Mouse (Mus musculus): ENCODE data around the gene Rnf212b. TPM values are rescaled to one million over a fixed set of nuclear protein-coding genes. Genes with fewer than 3 reads are reported as not detected.
"Not testable (repeated sequence)": the region's sequence is repeated elsewhere in the genome, so short reads cannot be mapped to it uniquely, and the experiment has no call there.

Rnf212b gene
- polyA plus RNA-seq (2012; rRNA removed), result not detected in 2 replicates

DNA sequence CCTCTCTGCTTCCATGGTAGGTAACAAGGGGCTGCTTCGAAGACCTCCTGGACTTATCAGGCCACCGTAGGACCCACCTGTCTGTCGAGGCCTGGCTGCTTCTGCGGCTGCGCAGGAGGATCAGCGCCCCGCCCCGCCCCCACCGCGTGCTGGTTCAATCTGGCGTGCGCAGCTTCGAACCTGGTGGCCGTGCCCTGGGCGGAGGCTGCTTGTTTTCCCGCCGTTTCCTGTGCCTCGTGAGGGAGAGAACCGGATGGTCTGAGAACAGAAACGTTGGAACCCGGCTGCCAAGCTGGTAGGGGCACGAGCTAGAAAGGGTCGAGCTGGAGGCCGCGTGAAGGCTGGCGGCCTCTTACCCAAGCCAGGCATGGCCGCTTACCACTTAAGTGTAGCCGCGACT, at the start of gene Rnf212b:
TSS of gene Rnf212b (plus strand) at position 151 of the 400 bp plus-strand sequence.
- TF ChIP-seq POLR2A (IDR thresholded peaks at IDR 0.05; ENCODE audit: borderline replicate concordance, extremely low read depth, low read depth, low read length) (no peak), CTCF (IDR thresholded peaks at IDR 0.05; ENCODE audit: insufficient read depth, low read length) (no peak)
- WGBS, result 80% methylated on average over 29 of the region's 29 CpGs
- no peaks in the 10 kb centered on the region for H3K4me1 ChIP-seq (ENCODE audit: control insufficient read depth, insufficient read depth, low read length)
- H3K4me3 ChIP-seq (replicated peaks; ENCODE audit: extremely low read depth, low read depth, low read length), result no peak within 1 kb of the TSS
- DNase-seq, result no peak

DNA sequence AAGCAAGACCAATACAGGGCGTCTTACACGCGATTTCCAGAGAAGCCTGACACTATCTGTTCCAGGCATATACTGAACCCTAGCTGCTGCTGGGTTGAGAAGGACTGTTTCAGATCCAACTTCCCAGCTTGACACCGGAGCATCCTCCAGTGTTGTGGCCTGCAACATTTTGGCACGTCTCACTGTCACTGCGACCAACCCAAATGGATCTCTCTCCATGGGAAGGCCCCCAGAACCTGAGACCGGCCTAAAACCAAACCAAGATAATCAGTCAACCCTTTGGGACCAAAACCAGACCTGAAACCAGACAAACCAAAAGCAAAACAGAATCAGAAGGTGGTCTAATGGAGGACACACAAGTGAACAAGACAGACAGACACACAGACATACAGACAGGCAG, 47.0 kb upstream of the Rnf212b start:
- H3K4me3 ChIP-seq (replicated peaks; ENCODE audit: extremely low read depth, low read depth, low read length); H3K4me1 ChIP-seq (ENCODE audit: control insufficient read depth, insufficient read depth, low read length); DNase-seq: not testable (repeated sequence)
- WGBS, result 93% methylated on average over 7 of the region's 7 CpGs

DNA sequence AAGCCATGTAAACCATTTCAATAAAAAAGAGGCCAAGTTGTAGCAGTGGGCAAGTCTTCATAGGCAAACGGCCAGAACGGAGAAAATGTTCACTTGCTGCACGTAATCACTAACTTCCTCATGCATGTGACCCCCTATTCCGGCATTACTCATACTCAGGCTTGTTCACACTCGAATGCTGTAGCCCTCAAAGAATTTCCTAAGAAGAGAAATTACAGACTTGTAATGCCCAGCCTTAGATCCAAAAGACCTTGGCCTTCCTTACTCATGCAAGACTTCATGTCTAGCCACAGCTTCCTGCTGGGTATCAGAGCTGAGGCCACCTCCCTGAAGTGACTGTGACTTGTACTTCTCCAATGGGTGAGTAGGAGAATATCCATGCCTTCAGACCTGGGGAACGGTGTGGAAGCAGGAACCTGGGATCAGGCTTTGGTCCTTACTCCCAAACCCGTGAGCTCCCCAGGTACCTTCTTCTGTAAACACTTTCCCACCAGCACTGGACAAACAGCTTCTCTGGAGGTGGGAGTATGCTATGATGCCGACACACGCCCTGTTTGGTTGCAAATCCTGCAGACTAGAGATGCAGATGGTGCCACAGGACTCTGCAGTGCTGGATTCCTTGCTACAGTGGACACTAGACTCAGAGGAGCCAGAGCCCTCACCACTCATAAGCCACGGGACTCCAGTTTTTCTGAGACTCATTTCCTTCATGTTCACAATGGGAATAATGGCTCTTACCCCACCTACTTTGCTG, 45.5 kb upstream of the Rnf212b start:
- DNase-seq, result no peak
- H3K4me1 ChIP-seq (ENCODE audit: control insufficient read depth, insufficient read depth, low read length), result no peaks in the 10 kb centered on the region
- no peak overlapping the region for H3K4me3 ChIP-seq (replicated peaks; ENCODE audit: extremely low read depth, low read depth, low read length)
- WGBS, result 75% methylated on average over 10 of the region's 10 CpGs
- TF ChIP-seq POLR2A (IDR thresholded peaks at IDR 0.05; ENCODE audit: borderline replicate concordance, extremely low read depth, low read depth, low read length) (no peak), CTCF (IDR thresholded peaks at IDR 0.05; ENCODE audit: insufficient read depth, low read length) (no peak)

DNA sequence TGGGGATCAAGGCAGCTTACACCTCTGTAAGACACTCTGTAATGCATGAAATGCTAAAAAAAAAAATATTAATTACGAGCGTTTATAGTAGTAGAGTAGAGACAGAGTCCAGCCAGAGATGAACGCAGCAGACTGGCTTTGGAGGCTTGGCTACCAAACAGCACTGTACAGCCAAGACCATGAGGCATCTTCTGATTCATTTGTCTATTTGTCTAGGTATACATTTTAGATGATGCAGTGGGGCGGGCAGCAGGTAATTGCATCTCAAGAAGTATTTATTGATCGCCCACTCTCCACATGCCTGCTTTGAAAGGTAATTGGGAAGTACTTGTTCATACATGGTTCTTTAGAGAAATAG, 44.9 kb upstream of the Rnf212b start:
- 88% methylated on average over 5 of the region's 5 CpGs for WGBS
- Histone ChIP-seq H3K4me1 (ENCODE audit: control insufficient read depth, insufficient read depth, low read length) (no peaks in the 10 kb centered on the region), H3K4me3 (replicated peaks; ENCODE audit: extremely low read depth, low read depth, low read length) (no peak overlapping the region)
- TF ChIP-seq POLR2A (IDR thresholded peaks at IDR 0.05; ENCODE audit: borderline replicate concordance, extremely low read depth, low read depth, low read length) (no peak), CTCF (IDR thresholded peaks at IDR 0.05; ENCODE audit: insufficient read depth, low read length) (no peak)
- no peak for DNase-seq

DNA sequence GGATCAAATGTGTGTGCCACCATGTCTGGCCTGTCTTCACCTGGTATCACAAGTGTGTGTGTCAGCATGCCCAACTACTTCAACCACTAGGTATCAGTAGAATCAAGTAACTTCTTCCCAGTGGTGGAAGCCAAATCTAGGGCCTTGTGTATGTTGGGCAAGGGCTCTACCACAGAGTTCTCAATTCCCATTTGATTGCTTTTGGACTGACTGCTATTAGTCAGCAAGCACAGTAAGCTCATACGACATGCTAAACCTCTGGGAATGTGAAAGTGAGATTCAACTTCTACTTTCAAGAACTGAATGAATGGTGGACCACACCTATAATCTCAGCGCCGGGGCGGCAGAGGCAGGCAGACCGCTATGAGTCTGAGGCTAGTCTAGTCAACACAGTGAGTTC, 43.6 kb upstream of the Rnf212b start:
- WGBS, result 88% methylated on average over 5 of the region's 5 CpGs
- H3K4me3 ChIP-seq (replicated peaks; ENCODE audit: extremely low read depth, low read depth, low read length), result no peak overlapping the region

DNA sequence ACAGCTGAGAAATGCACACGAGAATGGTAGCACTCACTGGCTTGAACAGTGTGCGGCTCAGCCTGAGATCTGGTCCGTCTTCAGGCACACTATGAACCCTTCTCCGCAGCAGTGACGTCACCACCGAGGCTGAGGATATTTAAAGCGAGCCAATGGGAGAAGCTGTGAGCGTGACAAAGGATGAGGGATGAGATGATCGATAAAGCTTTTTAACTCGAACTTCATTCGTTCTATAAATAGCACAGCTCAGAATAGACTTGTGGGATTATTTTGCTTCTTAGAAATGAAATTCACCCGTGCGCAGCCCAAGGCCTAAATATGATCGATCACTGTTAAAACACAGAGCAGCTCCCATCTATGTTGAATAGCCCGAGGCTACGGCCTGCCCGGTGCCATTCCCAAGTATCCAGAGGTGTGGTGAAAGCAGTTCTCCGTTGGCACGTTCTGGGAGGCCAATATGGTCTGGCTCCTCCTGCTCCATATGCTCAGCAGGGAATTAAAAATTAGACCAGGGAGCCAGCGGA, 41.5 kb upstream of the Rnf212b start:
- H3K4me1 ChIP-seq (ENCODE audit: control insufficient read depth, insufficient read depth, low read length), result no peaks in the 10 kb centered on the region
- WGBS, result 73% methylated on average over 20 of the region's 20 CpGs
- TF ChIP-seq POLR2A (IDR thresholded peaks at IDR 0.05; ENCODE audit: borderline replicate concordance, extremely low read depth, low read depth, low read length) (no peak), CTCF (IDR thresholded peaks at IDR 0.05; ENCODE audit: insufficient read depth, low read length) (no peak)
- H3K4me3 ChIP-seq (replicated peaks; ENCODE audit: extremely low read depth, low read depth, low read length), result no peak overlapping the region
- DNase-seq, result no peak

More for the DNA sequence above, 43.6 kb upstream of the Rnf212b start:
- no peak for DNase-seq
- TF ChIP-seq CTCF (IDR thresholded peaks at IDR 0.05; ENCODE audit: insufficient read depth, low read length), result no peak
- TF ChIP-seq POLR2A (IDR thresholded peaks at IDR 0.05; ENCODE audit: borderline replicate concordance, extremely low read depth, low read depth, low read length), result no peak
- no peaks in the 10 kb centered on the region for H3K4me1 ChIP-seq (ENCODE audit: control insufficient read depth, insufficient read depth, low read length)

DNA sequence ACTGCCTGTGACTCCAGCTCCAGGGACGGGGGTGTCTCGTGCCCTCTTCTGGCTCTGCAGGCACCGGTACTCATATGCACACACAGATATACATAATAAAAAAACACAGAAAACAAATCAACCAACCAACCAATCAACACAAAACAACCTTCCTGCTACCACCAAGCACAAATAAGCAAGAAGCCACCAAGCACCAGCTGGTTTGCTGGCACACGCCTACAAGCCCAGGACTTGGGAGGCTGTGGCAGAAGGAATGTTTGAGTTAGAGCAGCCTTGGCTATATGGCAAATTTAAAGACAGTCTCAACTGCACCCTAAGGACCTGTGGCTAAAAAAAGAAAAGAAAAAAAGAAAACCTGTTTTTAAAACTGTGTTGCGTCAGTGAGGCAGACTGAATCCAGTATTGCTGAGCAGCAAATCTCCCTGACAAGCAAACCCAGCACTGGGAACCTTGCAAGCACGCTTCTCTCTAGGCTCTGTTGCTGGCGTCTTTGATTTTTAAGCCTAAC, 38.4 kb upstream of the Rnf212b start:
- H3K4me3 ChIP-seq (replicated peaks; ENCODE audit: extremely low read depth, low read depth, low read length), result no peak overlapping the region
- no peak for TF ChIP-seq POLR2A (IDR thresholded peaks at IDR 0.05; ENCODE audit: borderline replicate concordance, extremely low read depth, low read depth, low read length)
- TF ChIP-seq CTCF (IDR thresholded peaks at IDR 0.05; ENCODE audit: insufficient read depth, low read length), result no peak
- H3K4me1 ChIP-seq (ENCODE audit: control insufficient read depth, insufficient read depth, low read length), result no peaks in the 10 kb centered on the region
- 90% methylated on average over 7 of the region's 7 CpGs for WGBS
- no peak for DNase-seq

DNA sequence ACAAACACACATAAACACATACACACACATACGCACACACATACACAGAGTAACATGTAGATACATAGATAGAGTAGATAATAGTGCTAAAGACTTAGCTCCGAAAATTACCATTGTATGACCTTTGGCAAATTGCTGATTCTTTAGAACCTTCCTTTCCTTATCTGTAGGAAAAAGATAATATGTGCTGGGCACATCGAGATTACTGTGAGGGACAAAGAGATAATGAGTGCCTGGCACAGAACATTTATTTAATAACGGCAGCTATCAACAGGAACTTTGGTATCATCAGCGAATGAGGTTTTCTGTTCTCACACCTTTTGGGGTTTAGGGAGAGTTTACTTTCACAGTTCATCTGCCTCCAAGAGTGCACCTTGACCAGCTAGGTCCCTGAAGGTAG, 37.2 kb upstream of the Rnf212b start:
- Histone ChIP-seq H3K4me3 (replicated peaks; ENCODE audit: extremely low read depth, low read depth, low read length) (no peak overlapping the region), H3K4me1 (ENCODE audit: control insufficient read depth, insufficient read depth, low read length) (no peaks in the 10 kb centered on the region)
- WGBS, result 70% methylated on average over 5 of the region's 5 CpGs
- no peak for DNase-seq
- TF ChIP-seq CTCF (IDR thresholded peaks at IDR 0.05; ENCODE audit: insufficient read depth, low read length) (no peak), POLR2A (IDR thresholded peaks at IDR 0.05; ENCODE audit: borderline replicate concordance, extremely low read depth, low read depth, low read length) (no peak)

DNA sequence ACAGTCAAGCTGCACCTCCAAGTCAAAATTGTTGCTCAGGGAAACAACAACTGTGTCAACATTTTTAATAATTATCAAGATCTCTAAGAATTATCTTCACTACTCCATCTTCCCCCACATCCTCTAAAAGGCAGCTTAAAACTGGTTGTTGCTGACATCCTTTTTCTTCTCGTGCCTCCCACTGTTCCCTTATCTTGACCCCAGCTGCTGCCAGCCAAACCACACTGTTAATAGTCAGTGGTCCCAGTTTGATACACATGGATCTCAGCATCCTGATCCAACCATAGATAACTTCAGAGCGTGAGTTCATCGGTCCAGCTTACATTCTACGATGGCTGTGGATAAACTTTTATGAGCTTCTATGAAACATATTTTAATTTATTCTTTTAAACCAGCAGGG, 36.0 kb upstream of the Rnf212b start:
- H3K4me3 ChIP-seq (replicated peaks; ENCODE audit: extremely low read depth, low read depth, low read length), result no peak overlapping the region
- TF ChIP-seq CTCF (IDR thresholded peaks at IDR 0.05; ENCODE audit: insufficient read depth, low read length) (no peak), POLR2A (IDR thresholded peaks at IDR 0.05; ENCODE audit: borderline replicate concordance, extremely low read depth, low read depth, low read length) (no peak)
- no peaks in the 10 kb centered on the region for H3K4me1 ChIP-seq (ENCODE audit: control insufficient read depth, insufficient read depth, low read length)
- no peak for DNase-seq
- 75% methylated on average over 4 of the region's 4 CpGs for WGBS

DNA sequence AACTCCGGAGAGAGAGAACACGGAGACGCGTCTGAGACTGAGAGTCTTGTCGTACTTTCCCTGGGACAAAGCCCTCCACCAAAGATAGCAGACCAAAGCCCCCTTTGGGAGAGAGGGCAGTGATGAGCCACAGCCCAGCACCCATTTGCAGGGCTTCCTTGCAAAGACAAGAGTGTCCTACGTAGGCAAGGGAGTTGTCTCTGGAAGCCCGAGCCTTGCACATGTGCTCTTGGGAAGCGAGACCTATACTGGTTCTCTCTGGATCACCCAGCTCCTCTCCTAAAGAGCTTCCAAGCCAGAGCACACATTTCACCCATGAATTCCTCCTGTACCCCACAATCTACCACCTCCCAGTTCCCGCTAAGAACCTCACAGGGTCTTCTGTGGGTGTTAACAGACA, 33.9 kb upstream of the Rnf212b start:
- TF ChIP-seq CTCF (IDR thresholded peaks at IDR 0.05; ENCODE audit: insufficient read depth, low read length) (no peak), POLR2A (IDR thresholded peaks at IDR 0.05; ENCODE audit: borderline replicate concordance, extremely low read depth, low read depth, low read length) (no peak)
- Histone ChIP-seq H3K4me1 (ENCODE audit: control insufficient read depth, insufficient read depth, low read length) (no peaks in the 10 kb centered on the region), H3K4me3 (replicated peaks; ENCODE audit: extremely low read depth, low read depth, low read length) (no peak overlapping the region)
- WGBS, result 89% methylated on average over 9 of the region's 9 CpGs
- DNase-seq, result no peak

Measured in lung, adult 2 months (tissue).